Comparison of ENCODE assay signal across 22 mouse cellular contexts in the genomic region with DNA sequence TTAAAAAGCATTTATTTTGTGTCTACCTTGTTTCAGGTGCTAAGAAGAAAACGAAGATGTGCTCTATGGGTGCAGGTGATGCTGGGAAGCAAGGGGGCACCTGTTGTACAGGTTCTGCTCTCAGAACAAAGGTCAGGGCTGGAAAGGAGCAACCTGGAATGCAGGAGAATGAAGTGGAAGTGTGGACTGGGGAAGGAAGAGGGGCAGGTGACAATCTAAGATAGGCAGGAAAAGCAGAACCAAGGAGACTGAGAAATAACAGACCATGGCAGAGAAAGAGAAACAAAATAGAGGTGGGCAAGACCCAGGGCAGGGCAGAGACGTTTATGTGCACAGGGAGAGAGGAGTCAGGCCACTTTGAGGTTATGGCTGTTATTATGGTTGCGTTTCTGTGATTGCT.
"Had no signal": no experiment of that assay in that cellular context is flagged by ENCODE, and none has a peak within 500 bp of the region (broad histone marks: within the 10 kb centered on the region; RNA-seq: fewer than 3 reads in every experiment).

No protein-coding gene starts in this region.

- H3K4me3 ChIP-seq: heart, embryonic 12.5 days; hindbrain, embryonic 10.5 days; hindbrain, embryonic 12.5 days; intestine, embryonic 15.5 days; layer of hippocampus, adult 2 months; left cerebral cortex, adult 2 months; limb, embryonic 10.5 days; limb, embryonic 12.5 days; liver, embryonic 13.5 days had no signal

- H3K9ac ChIP-seq: heart, embryonic 12.5 days; hindbrain, embryonic 12.5 days; hindbrain, embryonic 14.5 days; intestine, embryonic 15.5 days; limb, embryonic 12.5 days; liver, embryonic 13.5 days had no signal

- ATAC-seq: hindbrain, embryonic 16.5 days; intestine, embryonic 15.5 days; intestine, postnatal 0 days had no signal

- H3K4me1 ChIP-seq: heart, embryonic 12.5 days; hindbrain, embryonic 10.5 days; hindbrain, embryonic 12.5 days; limb, embryonic 12.5 days; liver, embryonic 13.5 days had no signal

- DNase-seq: gastrocnemius, postnatal 14 days; gastrocnemius, postnatal 36 days; heart, postnatal 10 days; heart, postnatal 4 days; kidney, adult 18-20 months; kidney, adult 8-10 months; kidney, postnatal 10 days; kidney, postnatal 4 days; liver; liver, embryonic 13.5 days had no signal

- H3K36me3 ChIP-seq: heart, embryonic 12.5 days; hindbrain, embryonic 10.5 days; hindbrain, embryonic 12.5 days; intestine, embryonic 15.5 days; limb, embryonic 10.5 days; limb, embryonic 12.5 days; liver, embryonic 13.5 days had no signal

- H3K27ac ChIP-seq: hindbrain, embryonic 10.5 days; hindbrain, embryonic 12.5 days; hindbrain, embryonic 14.5 days; intestine, embryonic 15.5 days; layer of hippocampus, adult 2 months; left cerebral cortex, adult 2 months; limb, embryonic 12.5 days; liver, embryonic 13.5 days had no signal

- H3K27me3 ChIP-seq: heart, embryonic 12.5 days; hindbrain, embryonic 12.5 days; intestine, embryonic 15.5 days; liver, embryonic 13.5 days had no signal

- H3K4me2 ChIP-seq: heart, embryonic 12.5 days; hindbrain, embryonic 12.5 days; hindbrain, embryonic 14.5 days; intestine, embryonic 15.5 days; limb, embryonic 12.5 days; liver, embryonic 11.5 days; liver, embryonic 13.5 days had no signal

- H3K9me3 ChIP-seq: heart, embryonic 12.5 days; hindbrain, embryonic 10.5 days; hindbrain, embryonic 12.5 days; intestine, embryonic 15.5 days; limb, embryonic 10.5 days; limb, embryonic 12.5 days; liver, embryonic 13.5 days had no signal
